In genomic region chr10:5207905-5208641, GRCm38 (mm10) we compare ENCODE assay signal across 9 mouse cellular contexts.
DNase-seq lines count a peak whose midpoint lies in the region; ATAC-seq and TF ChIP-seq lines count a peak whose summit lies in the region.
"Had no signal": no experiment of that assay in that cellular context is flagged by ENCODE, and none has a peak within 500 bp of the region (broad histone marks: within the 10 kb centered on the region; RNA-seq: fewer than 3 reads in every experiment).

No protein-coding gene starts in this region.

- no peak overlapping the region for H3K4me3 ChIP-seq in stomach, embryonic 14.5 days (ENCODE audit: low read depth, low read length)
- no peak overlapping the region for H3K4me3 ChIP-seq in forebrain, embryonic 13.5 days
- no peak overlapping the region for H3K4me3 ChIP-seq in midbrain, embryonic 13.5 days (replicated peaks)
- H3K4me3 ChIP-seq in thymus, adult 2 months (ENCODE audit: control insufficient read depth, insufficient read depth, low read length) = no peak overlapping the region
- H3K4me3 ChIP-seq: midbrain, embryonic 12.5 days had no signal

- peak; percentile 59 for DNase-seq in 3134 (ENCODE audit: extremely low read depth, insufficient read length, low spot score)
- DNase-seq in adrenal gland, postnatal 36 days = peak; percentile 36 to 62
- peak; percentile 81 to 89 for DNase-seq in heart, adult 9 months (ENCODE audit: low spot score in 2 of 2)
- DNase-seq in kidney, postnatal 36 days = peak; percentile 33 to 60
- no peak for DNase-seq in thymus, adult 2 months

- ATAC-seq in stomach, embryonic 14.5 days (ENCODE audit: insufficient number of reproducible peaks, insufficient read depth, low FRiP score, low read depth) = 0 out of 2 replicates have a peak, but pooled peaks have one; percentile 57
- ATAC-seq in forebrain, embryonic 13.5 days = no peak
- no peak for ATAC-seq in midbrain, embryonic 13.5 days

- TF ChIP-seq POLR2A in thymus, adult 2 months (IDR thresholded peaks at IDR 0.05; ENCODE audit: control insufficient read depth, extremely low read depth, insufficient read depth, low read length, poor library complexity) = no peak

- H3K36me3 ChIP-seq in stomach, embryonic 14.5 days (ENCODE audit: control insufficient read depth, insufficient read depth, low read length) = peaks cover 11% of the 10 kb centered on the region; the same call in 1 of the 2 replicates
- H3K36me3 ChIP-seq in forebrain, embryonic 13.5 days (ENCODE audit: poor library complexity, severe bottlenecking) = no peaks in the 10 kb centered on the region
- no peaks in the 10 kb centered on the region for H3K36me3 ChIP-seq in midbrain, embryonic 13.5 days
- no peaks in the 10 kb centered on the region for H3K36me3 ChIP-seq in thymus, adult 2 months (ENCODE audit: control insufficient read depth, insufficient read depth, low read length)
- H3K36me3 ChIP-seq: midbrain, embryonic 12.5 days had no signal

- WGBS in stomach, embryonic 14.5 days = 25% methylated on average over 7 of the region's 7 CpGs
- 55% methylated on average over 7 of the region's 7 CpGs for WGBS in forebrain, embryonic 13.5 days
- WGBS in midbrain, embryonic 13.5 days = 60% methylated on average over 7 of the region's 7 CpGs
- WGBS in thymus, adult 2 months = 36% methylated on average over 7 of the region's 7 CpGs

- no peaks in the 10 kb centered on the region for H3K27me3 ChIP-seq in stomach, embryonic 14.5 days (ENCODE audit: control insufficient read depth, insufficient read depth, low read length)
- H3K27me3 ChIP-seq in forebrain, embryonic 13.5 days = no peaks in the 10 kb centered on the region
- no peaks in the 10 kb centered on the region for H3K27me3 ChIP-seq in midbrain, embryonic 13.5 days
- H3K27me3 ChIP-seq in thymus, adult 2 months (ENCODE audit: control insufficient read depth, insufficient read depth, low read length) = no peaks in the 10 kb centered on the region
- H3K27me3 ChIP-seq: midbrain, embryonic 12.5 days had no signal

- H3K9ac ChIP-seq in stomach, embryonic 14.5 days (replicated peaks; ENCODE audit: low read depth, low read length) = no peak overlapping the region
- no peak overlapping the region for H3K9ac ChIP-seq in forebrain, embryonic 13.5 days
- H3K9ac ChIP-seq in midbrain, embryonic 13.5 days (replicated peaks) = no peak overlapping the region
- H3K9ac ChIP-seq: midbrain, embryonic 12.5 days had no signal

- H3K27ac ChIP-seq in stomach, embryonic 14.5 days (ENCODE audit: low read length) = peak overlapping the region; percentile 39; the same call in 1 of the 2 replicates
- H3K27ac ChIP-seq in forebrain, embryonic 13.5 days = no peak overlapping the region
- no peak overlapping the region for H3K27ac ChIP-seq in midbrain, embryonic 13.5 days
- H3K27ac ChIP-seq in thymus, adult 2 months (ENCODE audit: control insufficient read depth, insufficient read depth, low read length) = no peak overlapping the region
- H3K27ac ChIP-seq: midbrain, embryonic 12.5 days had no signal

- no peak overlapping the region for H3K4me2 ChIP-seq in stomach, embryonic 14.5 days (replicated peaks; ENCODE audit: low read depth, low read length)
- H3K4me2 ChIP-seq in forebrain, embryonic 13.5 days = no peak overlapping the region
- no peak overlapping the region for H3K4me2 ChIP-seq in midbrain, embryonic 13.5 days (replicated peaks)
- H3K4me2 ChIP-seq: midbrain, embryonic 12.5 days had no signal

- TF ChIP-seq CTCF in thymus, adult 2 months (IDR thresholded peaks at IDR 0.05; ENCODE audit: borderline replicate concordance, control insufficient read depth, extremely low read depth, insufficient read depth, low read length, poor library complexity) = no peak

- no peaks in the 10 kb centered on the region for H3K4me1 ChIP-seq in stomach, embryonic 14.5 days (ENCODE audit: control insufficient read depth, insufficient read depth, low read length)
- H3K4me1 ChIP-seq in forebrain, embryonic 13.5 days = no peaks in the 10 kb centered on the region
- H3K4me1 ChIP-seq in midbrain, embryonic 13.5 days (replicated peaks) = 0 out of 2 replicates have a peak, but pooled peaks cover 3% of the 10 kb centered on the region
- H3K4me1 ChIP-seq in thymus, adult 2 months (replicated peaks; ENCODE audit: control insufficient read depth, insufficient read depth, low read length) = peaks cover 23% of the 10 kb centered on the region

- H3K9me3 ChIP-seq in stomach, embryonic 14.5 days (ENCODE audit: control insufficient read depth, low read depth, low read length) = no peaks in the 10 kb centered on the region
- no peaks in the 10 kb centered on the region for H3K9me3 ChIP-seq in forebrain, embryonic 13.5 days (replicated peaks)
- no peaks in the 10 kb centered on the region for H3K9me3 ChIP-seq in midbrain, embryonic 13.5 days
- H3K9me3 ChIP-seq: midbrain, embryonic 12.5 days had no signal
